In genomic region chr7:79021293-79021905, GRCm38 (mm10) we compare ENCODE assay signal across 18 mouse cellular contexts. TPM values are rescaled to one million over a fixed set of nuclear protein-coding genes. Genes with fewer than 3 reads are reported as not detected.
DNase-seq lines count a peak whose midpoint lies in the region; ATAC-seq and TF ChIP-seq lines count a peak whose summit lies in the region.
"Had no signal": no experiment of that assay in that cellular context is flagged by ENCODE, and none has a peak within 500 bp of the region (broad histone marks: within the 10 kb centered on the region; RNA-seq: fewer than 3 reads in every experiment).

No protein-coding gene starts in this region.

- H3K9me3 ChIP-seq in intestine, embryonic 15.5 days = no peaks in the 10 kb centered on the region
- H3K9me3 ChIP-seq in intestine, postnatal 0 days (ENCODE audit: control insufficient read depth) = no peaks in the 10 kb centered on the region
- H3K9me3 ChIP-seq in limb, embryonic 13.5 days = no peaks in the 10 kb centered on the region
- no peaks in the 10 kb centered on the region for H3K9me3 ChIP-seq in hindbrain, embryonic 12.5 days (replicated peaks)
- H3K9me3 ChIP-seq: heart, embryonic 15.5 days; hindbrain, embryonic 13.5 days; lung, embryonic 15.5 days; neural tube, embryonic 12.5 days had no signal

- peak; percentile 62 for ATAC-seq in intestine, embryonic 15.5 days
- ATAC-seq in intestine, postnatal 0 days = no peak
- ATAC-seq in limb, embryonic 13.5 days (ENCODE audit: low FRiP score, low read depth) = peak; percentile 90
- ATAC-seq in hindbrain, embryonic 12.5 days (ENCODE audit: low FRiP score) = no peak
- ATAC-seq: activated CD4-positive, CD25-positive, alpha-beta regulatory T cell, adult 4 months had no signal

- H3K4me2 ChIP-seq in intestine, embryonic 15.5 days (replicated peaks) = no peak overlapping the region
- H3K4me2 ChIP-seq in intestine, postnatal 0 days (replicated peaks; ENCODE audit: low read depth) = no peak overlapping the region
- no peak overlapping the region for H3K4me2 ChIP-seq in limb, embryonic 13.5 days (replicated peaks)
- no peak overlapping the region for H3K4me2 ChIP-seq in hindbrain, embryonic 12.5 days (replicated peaks)
- H3K4me2 ChIP-seq: heart, embryonic 15.5 days; hindbrain, embryonic 13.5 days; liver, embryonic 11.5 days; lung, embryonic 15.5 days; neural tube, embryonic 12.5 days had no signal

- H3K4me3 ChIP-seq in intestine, embryonic 15.5 days (replicated peaks) = no peak overlapping the region
- no peak overlapping the region for H3K4me3 ChIP-seq in intestine, postnatal 0 days (ENCODE audit: low read depth, low read length)
- no peak overlapping the region for H3K4me3 ChIP-seq in limb, embryonic 13.5 days
- no peak overlapping the region for H3K4me3 ChIP-seq in hindbrain, embryonic 12.5 days
- H3K4me3 ChIP-seq: heart, embryonic 15.5 days; hindbrain, embryonic 13.5 days; left cerebral cortex, adult 2 months; lung, embryonic 15.5 days; neural tube, embryonic 12.5 days had no signal

- H3K36me3 ChIP-seq in intestine, embryonic 15.5 days = no peaks in the 10 kb centered on the region
- no peaks in the 10 kb centered on the region for H3K36me3 ChIP-seq in intestine, postnatal 0 days (ENCODE audit: control insufficient read depth, insufficient read depth)
- H3K36me3 ChIP-seq in limb, embryonic 13.5 days = no peaks in the 10 kb centered on the region
- H3K36me3 ChIP-seq in hindbrain, embryonic 12.5 days = no peaks in the 10 kb centered on the region
- H3K36me3 ChIP-seq: heart, embryonic 15.5 days; hindbrain, embryonic 13.5 days; lung, embryonic 15.5 days; neural tube, embryonic 12.5 days had no signal

- no peaks in the 10 kb centered on the region for H3K4me1 ChIP-seq in intestine, embryonic 15.5 days (replicated peaks)
- no peaks in the 10 kb centered on the region for H3K4me1 ChIP-seq in intestine, postnatal 0 days (replicated peaks; ENCODE audit: control insufficient read depth, insufficient read depth, low read length)
- 0 out of 2 replicates have a peak, but pooled peaks cover 9% of the 10 kb centered on the region for H3K4me1 ChIP-seq in limb, embryonic 13.5 days
- H3K4me1 ChIP-seq in hindbrain, embryonic 12.5 days = no peaks in the 10 kb centered on the region
- H3K4me1 ChIP-seq: heart, embryonic 15.5 days; hindbrain, embryonic 13.5 days; lung, embryonic 15.5 days; neural tube, embryonic 12.5 days had no signal

- TF ChIP-seq POLR2A in brain, embryonic 14.5 days (IDR thresholded peaks at IDR 0.05; ENCODE audit: borderline replicate concordance, extremely low read depth, insufficient read depth, insufficient read length, poor library complexity, severe bottlenecking) = no peak

- no peak for TF ChIP-seq CTCF in intestine, postnatal 0 days (IDR thresholded peaks at IDR 0.05; ENCODE audit: low read depth)
- no peak for TF ChIP-seq CTCF in brain, embryonic 14.5 days (IDR thresholded peaks at IDR 0.05; ENCODE audit: borderline replicate concordance, extremely low read depth, insufficient read depth, insufficient read length)

- no peaks in the 10 kb centered on the region for H3K27me3 ChIP-seq in intestine, embryonic 15.5 days (replicated peaks)
- H3K27me3 ChIP-seq in intestine, postnatal 0 days (replicated peaks; ENCODE audit: control insufficient read depth, insufficient read depth, low read length) = no peaks in the 10 kb centered on the region
- H3K27me3 ChIP-seq in limb, embryonic 13.5 days = no peaks in the 10 kb centered on the region
- no peaks in the 10 kb centered on the region for H3K27me3 ChIP-seq in hindbrain, embryonic 12.5 days
- H3K27me3 ChIP-seq: heart, embryonic 15.5 days; hindbrain, embryonic 13.5 days; lung, embryonic 15.5 days; neural tube, embryonic 12.5 days had no signal

- no peak overlapping the region for H3K9ac ChIP-seq in intestine, embryonic 15.5 days
- no peak overlapping the region for H3K9ac ChIP-seq in intestine, postnatal 0 days (ENCODE audit: low read depth, low read length)
- no peak overlapping the region for H3K9ac ChIP-seq in limb, embryonic 13.5 days
- no peak overlapping the region for H3K9ac ChIP-seq in hindbrain, embryonic 12.5 days
- H3K9ac ChIP-seq: heart, embryonic 15.5 days; hindbrain, embryonic 13.5 days; lung, embryonic 15.5 days; neural tube, embryonic 12.5 days had no signal

- H3K27ac ChIP-seq in intestine, embryonic 15.5 days = no peak overlapping the region
- H3K27ac ChIP-seq in intestine, postnatal 0 days (ENCODE audit: low read depth, low read length) = no peak overlapping the region
- H3K27ac ChIP-seq in limb, embryonic 13.5 days = peak overlapping the region; percentile 76
- no peak overlapping the region for H3K27ac ChIP-seq in hindbrain, embryonic 12.5 days
- H3K27ac ChIP-seq: heart, embryonic 15.5 days; hindbrain, embryonic 13.5 days; left cerebral cortex, adult 2 months; lung, embryonic 15.5 days; neural tube, embryonic 12.5 days had no signal

- WGBS in intestine, embryonic 15.5 days = 67% methylated on average over 9 of the region's 9 CpGs
- WGBS in intestine, postnatal 0 days = 59% methylated on average over 9 of the region's 9 CpGs
- 58% methylated on average over 9 of the region's 9 CpGs for WGBS in limb, embryonic 13.5 days
- WGBS in hindbrain, embryonic 12.5 days = 69% methylated on average over 9 of the region's 9 CpGs

- peak; percentile 32 to 48 for DNase-seq in cerebellum, postnatal 14 days
- no peak for DNase-seq in cerebellum, adult 9-10 months
- peak; percentile 45 for DNase-seq in brain, embryonic 14.5 days (ENCODE audit: low read depth)
- DNase-seq in ovary, postnatal 36 days (ENCODE audit: low spot score) = no peak
- DNase-seq: kidney, adult 11 months; kidney, postnatal 10 days had no signal

RNA-seq across cellular contexts. Expression of gene Acan, which starts 31.9 kb away (rescaled TPM):
- 0.49 and 0.51 TPM in 2 replicates for polyA plus RNA-seq in intestine, embryonic 15.5 days (2015; fragmentation: Nextera tagmentation; extraction: Ambion mirVana)
- not detected in 2 replicates for polyA plus RNA-seq in intestine, postnatal 0 days (2015; fragmentation: Nextera tagmentation; extraction: Ambion mirVana)
- 0.43 and 0.46 TPM in 2 replicates for polyA plus RNA-seq in brain, embryonic 14.5 days (2012; rRNA removed)
- 35.1 and 41.5 TPM in 2 replicates for polyA plus RNA-seq in limb, embryonic 13.5 days (2015; fragmentation: Nextera tagmentation; extraction: Ambion mirVana)
- polyA plus RNA-seq in hindbrain, embryonic 12.5 days (2016; fragmentation: Nextera tagmentation; extraction: Ambion mirVana) = 4.4 and 11.8 TPM in 2 replicates
- polyA plus RNA-seq: activated CD4-positive, CD25-positive, alpha-beta regulatory T cell, adult 4 months; small intestine, adult 2 months had no signal

Comparison
In these comparisons a context has a peak if more than half of its experiments do, and no peak if none do; other contexts are left out.
1. DNase-seq: peak in cerebellum, postnatal 14 days (2 of 2) and brain, embryonic 14.5 days (single experiment); none in cerebellum, adult 9-10 months (single experiment) and ovary, postnatal 36 days (single experiment).
2. ATAC-seq: peak in intestine, embryonic 15.5 days (single experiment) and limb, embryonic 13.5 days (single experiment); none in intestine, postnatal 0 days (single experiment) and hindbrain, embryonic 12.5 days (single experiment).